Mouse (Mus musculus): ENCODE data around the gene 1700022I11Rik. TPM values are rescaled to one million over a fixed set of nuclear protein-coding genes. Genes with fewer than 3 reads are reported as not detected.

Gene 1700022I11Rik
- polyA plus RNA-seq, 1 experiment from 2014 or later: 0.49 TPM

GRCm38 (mm10) chr4:42951206-42952195 is 17.9 kb upstream of the 1700022I11Rik start:
- Histone ChIP-seq H3K9me3 (replicated peaks) (no peaks in the 10 kb centered on the region), H3K4me1 (replicated peaks) (peaks cover 55% of the 10 kb centered on the region), H3K27ac (ENCODE audit: poor library complexity, severe bottlenecking) (peak overlapping the region; percentile 98), H3K4me3 (peak overlapping the region; percentile 69), H3K4me2 (peak overlapping the region; percentile 82), H3K27me3 (replicated peaks) (peaks cover 18% of the 10 kb centered on the region), H3K36me3 (peaks cover 10% of the 10 kb centered on the region), H3K9ac (peak overlapping the region; percentile 92)
- no peak for ATAC-seq (ENCODE audit: insufficient number of reproducible peaks, low FRiP score)
- WGBS: 58% methylated on average over 11 of the region's 11 CpGs

DNA sequence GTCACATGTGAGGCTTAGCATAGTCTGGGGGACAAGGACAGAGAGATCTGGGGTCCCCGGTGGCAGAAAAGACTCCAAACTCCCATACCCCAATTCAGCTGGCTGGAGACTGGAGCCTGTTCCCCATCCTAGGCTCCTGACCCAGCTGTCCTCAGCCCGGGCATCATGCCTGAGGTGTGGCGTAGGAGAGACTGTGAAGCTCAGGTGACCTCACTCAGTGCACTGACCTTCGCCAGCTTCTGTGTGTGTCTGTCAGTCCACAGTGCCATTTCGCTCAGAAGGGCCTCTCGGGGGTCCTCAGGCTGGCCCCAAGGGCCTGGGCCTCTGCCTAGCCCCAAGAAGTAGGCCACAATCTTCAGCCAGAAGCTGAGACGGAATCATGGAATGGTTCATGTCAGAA is 16.8 kb upstream of the 1700022I11Rik start:
- no peak for ATAC-seq (ENCODE audit: insufficient number of reproducible peaks, low FRiP score)
- WGBS: 85% methylated on average over 7 of the region's 7 CpGs
- no peak overlapping the region for H3K4me3 ChIP-seq
- H3K9ac ChIP-seq: peak overlapping the region; percentile 62
- H3K4me1 ChIP-seq (replicated peaks): peaks cover 57% of the 10 kb centered on the region
- H3K27me3 ChIP-seq (replicated peaks): peaks cover 8% of the 10 kb centered on the region
- H3K27ac ChIP-seq (ENCODE audit: poor library complexity, severe bottlenecking): peak overlapping the region; percentile 98
- H3K9me3 ChIP-seq (replicated peaks): no peaks in the 10 kb centered on the region
- H3K36me3 ChIP-seq: peaks cover 20% of the 10 kb centered on the region
- H3K4me2 ChIP-seq: no peak overlapping the region

GRCm38 (mm10) chr4:42953435-42954094 is 15.8 kb upstream of the 1700022I11Rik start:
- Histone ChIP-seq H3K4me1 (replicated peaks) (peaks cover 64% of the 10 kb centered on the region), H3K36me3 (peaks cover 29% of the 10 kb centered on the region), H3K9me3 (replicated peaks) (no peaks in the 10 kb centered on the region), H3K4me2 (peak overlapping the region; percentile 55), H3K27me3 (replicated peaks) (no peaks in the 10 kb centered on the region), H3K27ac (ENCODE audit: poor library complexity, severe bottlenecking) (peak overlapping the region; percentile 98), H3K9ac (peak overlapping the region; percentile 62), H3K4me3 (peak overlapping the region; percentile 17)
- WGBS: 21% methylated on average over 10 of the region's 10 CpGs
- peak; percentile 12; the same call in 1 of the 2 replicates for ATAC-seq (ENCODE audit: insufficient number of reproducible peaks, low FRiP score)

GRCm38 (mm10) chr4:42954297-42954696 is 15.1 kb upstream of the 1700022I11Rik start:
- 9% methylated on average over 10 of the region's 10 CpGs for WGBS
- Histone ChIP-seq H3K4me3 (no peak overlapping the region), H3K27me3 (replicated peaks) (no peaks in the 10 kb centered on the region), H3K9me3 (replicated peaks) (no peaks in the 10 kb centered on the region), H3K27ac (ENCODE audit: poor library complexity, severe bottlenecking) (peak overlapping the region; percentile 98), H3K4me1 (replicated peaks) (peaks cover 65% of the 10 kb centered on the region), H3K4me2 (peak overlapping the region; percentile 55), H3K36me3 (peaks cover 29% of the 10 kb centered on the region), H3K9ac (peak overlapping the region; percentile 62)
- ATAC-seq (ENCODE audit: insufficient number of reproducible peaks, low FRiP score): no peak

DNA sequence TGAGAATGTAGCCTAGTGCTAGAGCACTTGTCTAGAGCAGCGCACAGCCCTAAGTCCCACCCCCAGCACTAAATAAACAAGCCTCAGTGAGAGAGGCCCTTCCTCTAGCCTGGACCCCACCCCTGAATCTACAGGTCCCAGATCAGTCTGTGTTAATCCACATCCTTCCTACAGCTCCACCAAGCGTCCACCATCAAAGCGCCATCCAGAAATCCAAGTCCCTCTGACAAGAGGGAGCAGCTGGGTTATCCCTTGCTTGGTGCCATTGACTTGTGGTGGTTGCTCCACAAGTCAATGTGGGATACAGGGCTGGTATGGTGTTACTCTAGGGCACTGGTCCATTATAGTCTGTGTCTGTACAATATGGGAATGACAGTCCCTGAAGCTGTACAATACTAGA is 14.2 kb upstream of the 1700022I11Rik start:
- Histone ChIP-seq H3K9ac (no peak overlapping the region; the same call in 1 of the 2 replicates), H3K36me3 (peaks cover 29% of the 10 kb centered on the region), H3K4me1 (replicated peaks) (peaks cover 74% of the 10 kb centered on the region), H3K4me3 (no peak overlapping the region), H3K27me3 (replicated peaks) (no peaks in the 10 kb centered on the region), H3K9me3 (replicated peaks) (no peaks in the 10 kb centered on the region), H3K4me2 (no peak overlapping the region), H3K27ac (ENCODE audit: poor library complexity, severe bottlenecking) (peak overlapping the region; percentile 98; the same call in 1 of the 2 replicates)
- no peak for ATAC-seq (ENCODE audit: insufficient number of reproducible peaks, low FRiP score)
- 92% methylated on average over 3 of the region's 3 CpGs for WGBS

GRCm38 (mm10) chr4:42956581-42956980 is 12.8 kb upstream of the 1700022I11Rik start:
- H3K4me1 ChIP-seq (replicated peaks): peaks cover 63% of the 10 kb centered on the region
- WGBS: 88% methylated on average over 17 of the region's 17 CpGs
- no peak overlapping the region for H3K27ac ChIP-seq (ENCODE audit: poor library complexity, severe bottlenecking)
- no peak for ATAC-seq (ENCODE audit: insufficient number of reproducible peaks, low FRiP score)
- no peak overlapping the region for H3K4me2 ChIP-seq
- no peak overlapping the region for H3K4me3 ChIP-seq
- no peak overlapping the region for H3K9ac ChIP-seq
- no peaks in the 10 kb centered on the region for H3K9me3 ChIP-seq (replicated peaks)
- H3K27me3 ChIP-seq (replicated peaks): no peaks in the 10 kb centered on the region
- peaks cover 29% of the 10 kb centered on the region for H3K36me3 ChIP-seq

GRCm38 (mm10) chr4:42957306-42957705 is 12.1 kb upstream of the 1700022I11Rik start:
- Histone ChIP-seq H3K4me3 (no peak overlapping the region), H3K36me3 (peaks cover 29% of the 10 kb centered on the region), H3K27ac (ENCODE audit: poor library complexity, severe bottlenecking) (no peak overlapping the region), H3K4me2 (no peak overlapping the region), H3K4me1 (replicated peaks) (peaks cover 56% of the 10 kb centered on the region), H3K27me3 (replicated peaks) (no peaks in the 10 kb centered on the region), H3K9me3 (replicated peaks) (no peaks in the 10 kb centered on the region), H3K9ac (peak overlapping the region; percentile 39; the same call in 1 of the 2 replicates)
- WGBS: 80% methylated on average over 11 of the region's 11 CpGs
- ATAC-seq (ENCODE audit: insufficient number of reproducible peaks, low FRiP score): no peak

DNA sequence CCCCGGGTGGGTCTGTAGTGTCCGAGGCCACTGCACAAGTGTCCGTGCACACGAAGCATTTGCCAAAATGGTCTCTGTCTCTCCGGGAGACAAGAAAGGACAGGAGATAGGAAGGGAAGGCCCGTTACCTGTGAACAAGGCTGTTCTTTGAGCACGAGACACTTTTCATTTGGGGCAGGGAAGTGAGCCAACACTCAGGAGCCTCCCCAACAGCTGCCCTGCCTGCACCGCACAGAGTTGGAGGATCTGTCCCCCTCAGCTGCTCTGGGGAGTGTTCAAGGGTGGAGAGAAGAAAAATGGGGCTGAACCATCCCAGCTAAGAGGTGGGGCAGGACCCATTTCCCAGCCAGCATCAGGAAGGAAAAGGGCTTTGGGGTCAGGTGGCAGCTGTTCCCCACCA is 11.4 kb upstream of the 1700022I11Rik start:
- Histone ChIP-seq H3K4me1 (replicated peaks) (peaks cover 49% of the 10 kb centered on the region), H3K27ac (ENCODE audit: poor library complexity, severe bottlenecking) (peak overlapping the region; percentile 72), H3K27me3 (replicated peaks) (no peaks in the 10 kb centered on the region), H3K4me3 (no peak overlapping the region), H3K4me2 (no peak overlapping the region), H3K9ac (peak overlapping the region; percentile 39; the same call in 1 of the 2 replicates), H3K9me3 (replicated peaks) (0 out of 2 replicates have a peak, but pooled peaks cover 2% of the 10 kb centered on the region), H3K36me3 (peaks cover 29% of the 10 kb centered on the region)
- WGBS: 74% methylated on average over 8 of the region's 8 CpGs
- no peak for ATAC-seq (ENCODE audit: insufficient number of reproducible peaks, low FRiP score)

DNA sequence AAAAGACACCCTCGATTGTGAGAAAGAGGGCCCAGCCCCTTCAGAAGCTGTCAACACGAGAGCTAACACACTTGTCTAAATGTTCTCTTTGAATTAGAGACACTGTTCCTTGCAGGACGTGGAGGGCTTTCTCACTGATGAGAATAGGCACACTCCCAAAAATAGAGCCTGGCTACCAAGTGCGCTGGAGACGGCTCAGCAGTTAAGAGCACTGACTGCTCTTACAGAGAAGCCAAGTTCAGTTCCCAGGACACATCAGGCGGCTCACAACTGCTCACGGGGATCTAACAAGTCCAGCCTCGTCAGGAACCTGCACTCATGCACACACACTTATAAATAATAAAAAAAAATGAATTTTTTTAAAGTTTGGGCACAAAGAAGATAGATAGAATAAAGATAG is 10.5 kb upstream of the 1700022I11Rik start:
- peak; percentile 16; the same call in 1 of the 2 replicates for ATAC-seq (ENCODE audit: insufficient number of reproducible peaks, low FRiP score)
- Histone ChIP-seq H3K36me3 (peaks cover 26% of the 10 kb centered on the region), H3K4me1 (replicated peaks) (peaks cover 39% of the 10 kb centered on the region), H3K9ac (no peak overlapping the region), H3K9me3 (replicated peaks) (0 out of 2 replicates have a peak, but pooled peaks cover 2% of the 10 kb centered on the region), H3K4me3 (no peak overlapping the region), H3K27ac (ENCODE audit: poor library complexity, severe bottlenecking) (peak overlapping the region; percentile 72), H3K4me2 (peak overlapping the region; percentile 14; the same call in 1 of the 2 replicates), H3K27me3 (replicated peaks) (no peaks in the 10 kb centered on the region)
- 34% methylated on average over 8 of the region's 8 CpGs for WGBS

- Histone ChIP-seq H3K27ac (ENCODE audit: poor library complexity, severe bottlenecking) (peak overlapping the region; percentile 72), H3K4me3 (no peak overlapping the region), H3K4me2 (peak overlapping the region; percentile 14; the same call in 1 of the 2 replicates), H3K27me3 (replicated peaks) (no peaks in the 10 kb centered on the region), H3K4me1 (replicated peaks) (peaks cover 39% of the 10 kb centered on the region), H3K9me3 (replicated peaks) (0 out of 2 replicates have a peak, but pooled peaks cover 2% of the 10 kb centered on the region), H3K9ac (no peak overlapping the region), H3K36me3 (peaks cover 26% of the 10 kb centered on the region)
- 77% methylated on average over 4 of the region's 4 CpGs for WGBS
- no peak for ATAC-seq (ENCODE audit: insufficient number of reproducible peaks, low FRiP score)
Measured at GRCm38 (mm10) chr4:42959382-42959781, 10.0 kb upstream of the 1700022I11Rik start.

- H3K9ac ChIP-seq: no peak overlapping the region
- no peak for ATAC-seq (ENCODE audit: insufficient number of reproducible peaks, low FRiP score)
- 28% methylated on average over 4 of the region's 4 CpGs for WGBS
Measured at GRCm38 (mm10) chr4:42961592-42961991, 7.8 kb upstream of the 1700022I11Rik start.

More at GRCm38 (mm10) chr4:42961592-42961991, 7.8 kb upstream of the 1700022I11Rik start:
- no peak overlapping the region for H3K27ac ChIP-seq (ENCODE audit: poor library complexity, severe bottlenecking)
- H3K27me3 ChIP-seq (replicated peaks): no peaks in the 10 kb centered on the region
- H3K36me3 ChIP-seq: peaks cover 18% of the 10 kb centered on the region
- 0 out of 2 replicates have a peak, but pooled peaks cover 2% of the 10 kb centered on the region for H3K9me3 ChIP-seq (replicated peaks)
- peaks cover 43% of the 10 kb centered on the region for H3K4me1 ChIP-seq (replicated peaks)
- H3K4me3 ChIP-seq: no peak overlapping the region
- no peak overlapping the region for H3K4me2 ChIP-seq
